Mouse (Mus musculus) liver, adult 2 months (tissue): Measurements from ENCODE around the gene Susd5.

Experiments
- CTCF ChIP-seq: fragments of 200-500 bp; IDR thresholded peaks from 2 replicates; pipeline ENCODE4 v1.5.1; 2011; ENCODE audit warnings: low read depth, low read length, control low read depth
- POLR2A ChIP-seq: fragments of 200-500 bp; IDR thresholded peaks from 2 replicates; pipeline ENCODE4 v1.6.1; 2011; ENCODE audit warnings: low read length, control low read depth; ENCODE audit not compliant: insufficient read depth; ENCODE audit errors: extremely low read depth

DNA sequence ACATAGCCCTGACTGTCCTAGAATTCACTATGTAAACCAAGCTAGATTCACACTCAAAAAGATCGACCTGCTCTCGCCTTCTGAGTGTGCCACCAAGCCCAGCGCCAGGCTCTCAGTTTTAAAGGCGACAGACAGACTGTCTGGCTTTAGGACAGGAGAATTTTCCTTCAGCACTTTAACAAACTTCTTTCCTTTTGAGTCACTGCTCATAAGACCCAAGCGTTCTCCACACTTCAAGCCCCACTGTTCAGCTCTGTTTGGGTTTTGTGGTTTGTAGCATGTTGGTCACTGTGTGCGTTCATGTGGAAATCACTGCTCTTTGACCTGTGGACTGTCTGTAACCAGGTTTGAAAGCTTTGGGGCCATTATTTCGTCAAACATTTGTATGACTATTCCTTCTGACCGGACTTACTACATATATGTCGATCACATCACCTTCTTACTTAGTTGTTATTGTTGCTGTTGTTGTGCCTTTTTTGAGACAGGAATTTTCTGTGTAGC, 49.0 kb upstream of the Susd5 start:
- TF ChIP-seq CTCF = no peak
- no peak for TF ChIP-seq POLR2A
